Mouse (Mus musculus) MEL (cell line): ENCODE data around the gene Bhlhe41. TPM values are rescaled to one million over a fixed set of nuclear protein-coding genes. Genes with fewer than 3 reads are reported as not detected.

Source experiments
- DNase-seq: peaks from one replicate; pipeline ENCODE4 v3.0.0; 2011; ENCODE audit warnings: low read depth, low spot score
- H3K27ac ChIP-seq: 2 replicates; pipeline ENCODE4 v1.5.1; 2012; ENCODE audit warnings: low read depth, mild to moderate bottlenecking, control low read depth, low read length, moderate library complexity; ENCODE audit not compliant: control insufficient read depth
- H3K27me3 ChIP-seq, 2 experiments: fragments of 150-350 bp in 1 of 2; sonication (generic) in 1 of 2; 2 replicates each; pipeline ENCODE4 v1.6.1; 2012; ENCODE audit warnings: low read length in 2 of 2, mild to moderate bottlenecking in 2 of 2, improper control_type of control experiment in 1 of 2, moderate library complexity in 1 of 2; ENCODE audit not compliant: insufficient read depth in 2 of 2, control insufficient read depth in 1 of 2
- H3K36me3 ChIP-seq, 2 experiments: 2 replicates each; pipeline ENCODE4 v1.6.1; 2012 to 2014; ENCODE audit warnings: low read length in 2 of 2, improper control_type of control experiment in 1 of 2, inconsistent platforms in 1 of 2, mild to moderate bottlenecking in 1 of 2; ENCODE audit not compliant: insufficient read depth in 2 of 2, control insufficient read depth in 1 of 2
- H3K4me1 ChIP-seq, 2 experiments: fragments of 150-350 bp in 1 of 2; sonication (generic) in 1 of 2; 2 replicates each; pipeline ENCODE4 v1.6.1; 2012; ENCODE audit warnings: low read length in 2 of 2, improper control_type of control experiment in 1 of 2, mild to moderate bottlenecking in 1 of 2; ENCODE audit not compliant: insufficient read depth in 2 of 2, control insufficient read depth in 1 of 2
- H3K4me3 ChIP-seq, 2 experiments: fragments of 150-350 bp in 1 of 2; sonication (generic) in 1 of 2; 2 replicates each; pipeline ENCODE4 v1.5.1; 2012; ENCODE audit warnings: low read depth in 2 of 2, low read length in 2 of 2, mild to moderate bottlenecking in 2 of 2, moderate library complexity in 2 of 2, control low read depth in 1 of 2, improper control_type of control experiment in 1 of 2; ENCODE audit not compliant: control insufficient read depth in 1 of 2, insufficient read depth in 1 of 2
- H3K79me2 ChIP-seq: 2 replicates; pipeline ENCODE4 v1.6.1; 2012; ENCODE audit warnings: mild to moderate bottlenecking, low read length, moderate library complexity; ENCODE audit not compliant: control insufficient read depth, poor library complexity, insufficient read depth
- H3K9ac ChIP-seq: 2 replicates; pipeline ENCODE4 v1.6.1; 2012; ENCODE audit warnings: low read depth, mild to moderate bottlenecking, control low read depth, low read length, moderate library complexity; ENCODE audit not compliant: control insufficient read depth, poor library complexity, severe bottlenecking
- H3K9me3 ChIP-seq: fragments of 150-350 bp; sonication (generic); replicated peaks from 2 replicates; pipeline ENCODE4 v1.6.1; 2012; ENCODE audit warnings: mild to moderate bottlenecking, low read length, improper control_type of control experiment, moderate library complexity; ENCODE audit not compliant: insufficient read depth
- CHD1 ChIP-seq: IDR thresholded peaks from 2 replicates; pipeline ENCODE4 v1.6.1; 2012; ENCODE audit warnings: low read depth, mild to moderate bottlenecking, inconsistent platforms, low read length, improper control_type of control experiment
- E2F4 ChIP-seq: IDR thresholded peaks from 2 replicates; pipeline ENCODE4 v1.6.1; 2011; ENCODE audit warnings: low read depth, low read length, improper control_type of control experiment, borderline replicate concordance
- ELF1 ChIP-seq: IDR thresholded peaks from 2 replicates; pipeline ENCODE4 v1.6.1; 2014; ENCODE audit warnings: low read depth, mild to moderate bottlenecking, inconsistent platforms, low read length, improper control_type of control experiment, moderate library complexity
- ETS1 ChIP-seq: IDR thresholded peaks from 2 replicates; pipeline ENCODE4 v1.6.1; 2012; ENCODE audit warnings: low read depth, mild to moderate bottlenecking, inconsistent platforms, low read length, improper control_type of control experiment, moderate library complexity
- KAT2A ChIP-seq: conservative IDR thresholded peaks from 2 replicates; pipeline ENCODE4 v1.6.1; 2012; ENCODE audit warnings: low read depth, low read length, improper control_type of control experiment, inconsistent platforms
- MAZ ChIP-seq: IDR thresholded peaks from 2 replicates; pipeline ENCODE4 v1.6.1; 2012; ENCODE audit warnings: low read depth, mild to moderate bottlenecking, inconsistent platforms, low read length, improper control_type of control experiment
- NELFE ChIP-seq: IDR thresholded peaks from 2 replicates; pipeline ENCODE4 v1.6.1; 2011; ENCODE audit warnings: low read depth, low read length, improper control_type of control experiment
- NRF1 ChIP-seq: IDR thresholded peaks from 2 replicates; pipeline ENCODE4 v1.6.1; 2014; ENCODE audit warnings: low read depth, mild to moderate bottlenecking, inconsistent platforms, low read length, improper control_type of control experiment, moderate library complexity; ENCODE audit not compliant: poor library complexity, insufficient read depth, severe bottlenecking
- POLR2AphosphoS2 ChIP-seq: IDR thresholded peaks from 2 replicates; pipeline ENCODE4 v1.6.1; 2011; ENCODE audit warnings: low read length, improper control_type of control experiment
- UBTF ChIP-seq: IDR thresholded peaks from 2 replicates; pipeline ENCODE4 v1.6.1; 2012; ENCODE audit warnings: low read depth, mild to moderate bottlenecking, inconsistent platforms, low read length, improper control_type of control experiment, moderate library complexity, borderline replicate concordance; ENCODE audit not compliant: insufficient read depth
- USF1 ChIP-seq: IDR thresholded peaks from 2 replicates; pipeline ENCODE4 v1.6.1; 2014; ENCODE audit warnings: low read depth, mild to moderate bottlenecking, inconsistent platforms, low read length, improper control_type of control experiment, moderate library complexity
- USF2 ChIP-seq, 2 experiments: IDR thresholded peaks; 2 replicates each; pipeline ENCODE4 v1.6.1; 2011 to 2012; ENCODE audit warnings: improper control_type of control experiment in 2 of 2, low read length in 2 of 2, borderline replicate concordance in 1 of 2, inconsistent platforms in 1 of 2, low read depth in 1 of 2, mild to moderate bottlenecking in 1 of 2; ENCODE audit not compliant: insufficient read depth in 1 of 2
- polyA plus RNA-seq, 2 experiments: library from polyadenylated mRNA; stranded (reverse) in 1 of 2; unstranded in 1 of 2; fragments of >175 nt in 1 of 2; fragments of >200 nt in 1 of 2; gene quantifications; 2 replicates each; pipeline versions ENCODE4 v1.2.1 to v1.2.4; 2012; ENCODE audit warnings: low replicate concordance in 2 of 2, low read depth in 1 of 2; ENCODE audit not compliant: insufficient read length in 2 of 2, insufficient read depth in 1 of 2, missing spikeins in 1 of 2
- total RNA-seq: library from RNA; depleted of rRNA; stranded (reverse); fragments of 300-350 nt; gene quantifications from 2 replicates; pipeline ENCODE4 v1.2.3, GENCODE M21; 2012

Bhlhe41 gene
- total and polyA plus RNA-seq, 3 experiments, result not detected

DNA sequence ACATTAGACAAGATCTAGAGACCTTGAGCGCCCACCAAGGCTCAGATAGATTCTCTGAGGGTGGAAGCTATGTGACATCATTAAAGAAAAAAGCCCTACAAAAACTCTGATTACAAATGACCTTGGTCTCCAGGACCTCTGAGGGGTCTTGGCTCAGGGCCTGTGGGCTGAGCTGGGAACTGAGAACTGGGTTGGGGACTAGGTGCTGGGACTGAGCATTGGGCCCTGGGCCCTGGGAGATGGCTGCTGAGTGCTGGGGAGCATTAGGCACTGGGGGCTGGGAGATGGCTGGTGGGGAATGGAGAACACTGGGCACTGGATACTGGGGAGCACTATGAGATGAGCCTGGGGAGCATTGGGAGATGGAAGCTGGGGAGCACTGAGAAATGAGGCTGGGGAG is 19.3 kb downstream of the Bhlhe41 start:
- Histone ChIP-seq H3K9ac (no peak overlapping the region), H3K9me3 (no peaks in the 10 kb centered on the region), H3K27ac (no peak overlapping the region), H3K4me3 (no peak overlapping the region), H3K79me2 (no peaks in the 10 kb centered on the region), H3K27me3 (no peaks in the 10 kb centered on the region), H3K4me1 (peaks cover 0 to 10% of the 10 kb centered on the region in 2 experiments; a peak in 2 of 4 replicates), H3K36me3 (peaks cover 0 to 2% of the 10 kb centered on the region in 2 experiments; a peak in 2 of 4 replicates)
- no peak for DNase-seq
- no peak for TF ChIP-seq KAT2A

DNA sequence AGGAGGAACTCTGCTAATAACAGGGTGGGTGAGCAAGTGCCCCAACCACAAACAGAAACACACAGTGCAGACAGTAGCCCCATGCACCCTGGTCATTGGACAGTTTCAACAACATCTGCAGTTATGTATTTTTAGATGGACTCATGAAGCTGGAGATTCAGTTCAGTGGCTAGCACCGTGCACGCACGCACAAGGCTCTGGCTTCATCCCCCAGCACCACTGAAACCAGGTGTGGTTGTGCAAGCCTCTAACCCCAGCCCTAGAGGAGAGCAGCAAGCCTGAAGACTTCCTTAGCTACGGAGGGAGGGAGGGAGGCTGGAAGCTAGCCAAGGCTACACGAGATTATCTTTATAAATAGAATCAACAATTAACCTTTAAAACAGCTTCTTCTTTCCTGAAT is 19.7 kb downstream of the Bhlhe41 start:
- H3K4me1 ChIP-seq, result peaks cover 0 to 9% of the 10 kb centered on the region in 2 experiments; a peak in 2 of 4 replicates
- H3K36me3 ChIP-seq, result peaks cover 0 to 2% of the 10 kb centered on the region in 2 experiments; a peak in 2 of 4 replicates
- no peak overlapping the region for H3K27ac ChIP-seq
- DNase-seq, result peak; percentile 53
- TF ChIP-seq UBTF (no peak), MAZ (0 out of 2 replicates have a peak, but pooled peaks have one; percentile 24)
- no peak overlapping the region for H3K9ac ChIP-seq
- no peaks in the 10 kb centered on the region for H3K79me2 ChIP-seq
- H3K9me3 ChIP-seq, result no peaks in the 10 kb centered on the region
- no peaks in the 10 kb centered on the region for H3K27me3 ChIP-seq
- no peak overlapping the region for H3K4me3 ChIP-seq

DNA sequence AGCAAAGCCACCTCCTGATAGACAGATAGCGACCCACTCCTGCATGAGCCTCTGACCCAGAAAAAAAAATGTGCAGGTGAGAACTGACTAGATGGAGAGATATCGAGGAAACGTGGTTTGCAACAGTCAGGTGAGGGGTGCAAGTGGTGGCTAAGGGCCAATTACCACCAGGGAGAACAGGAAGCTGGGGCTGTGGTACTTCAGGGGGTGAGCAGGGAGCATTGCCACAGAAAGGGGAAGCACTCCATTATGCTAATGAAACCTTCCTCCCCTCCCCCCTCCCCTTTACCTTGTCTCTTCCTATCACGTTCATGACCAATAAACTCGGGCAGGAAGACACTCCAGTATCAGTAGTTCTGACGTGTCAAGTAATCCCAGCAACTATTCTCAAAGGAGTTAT is 30.0 kb downstream of the Bhlhe41 start:
- Histone ChIP-seq H3K9ac (no peak overlapping the region), H3K79me2 (no peaks in the 10 kb centered on the region), H3K36me3 (peaks cover 0 to 2% of the 10 kb centered on the region in 2 experiments; a peak in 2 of 4 replicates), H3K4me3 (no peak overlapping the region), H3K9me3 (no peaks in the 10 kb centered on the region), H3K27ac (no peak overlapping the region), H3K27me3 (no peaks in the 10 kb centered on the region), H3K4me1 (peaks cover 2 to 6% of the 10 kb centered on the region in 2 experiments; a peak in 2 of 4 replicates)
- peak; percentile 26 for DNase-seq
- TF ChIP-seq E2F4, result no peak
- no peak for TF ChIP-seq ELF1
- no peak for TF ChIP-seq UBTF
- no peak for TF ChIP-seq CHD1
- no peak for TF ChIP-seq NRF1
- no peak for TF ChIP-seq NELFE
- no peak for TF ChIP-seq USF2 (IDR thresholded peaks at IDR 0.05; ENCODE audit: borderline replicate concordance in 1 of 2, insufficient read depth in 1 of 2, low read depth in 1 of 2, low read length in 2 of 2)
- no peak for TF ChIP-seq ETS1
- TF ChIP-seq POLR2AphosphoS2, result no peak
- TF ChIP-seq USF1, result no peak
- TF ChIP-seq, all 39 proteins: peak for 0
